Mouse (Mus musculus) limb, embryonic 14.5 days (tissue): ENCODE results near the gene Zbtb16. TPM values are rescaled to one million over a fixed set of nuclear protein-coding genes. Genes with fewer than 3 reads are reported as not detected.

Source experiments
- ATAC-seq: fragments of 200-750 bp; cut with Nextera tagmentation; 2 replicates; pipeline ENCODE4 v1.8.0; 2017; ENCODE audit warnings: low read depth, moderate number of reproducible peaks, moderate TSS enrichment; ENCODE audit not compliant: low FRiP score
- DNase-seq: peaks from one replicate; pipeline ENCODE4 v3.0.0-alpha.2; 2015; ENCODE audit warnings: low spot score
- H3K27ac ChIP-seq: fragments of 300-500 bp; sonication (generic); replicated peaks from 2 replicates; pipeline ENCODE4 v1.5.1; 2014; ENCODE audit warnings: low read depth, mild to moderate bottlenecking, low read length, moderate library complexity, mixed read lengths
- H3K27me3 ChIP-seq: fragments of 300-500 bp; sonication (generic); 2 replicates; pipeline ENCODE4 v1.6.1; 2014; ENCODE audit warnings: low read length, mixed read lengths; ENCODE audit not compliant: control insufficient read depth, insufficient read depth
- H3K36me3 ChIP-seq: fragments of 300-500 bp; sonication (generic); 2 replicates; pipeline ENCODE4 v1.6.1; 2014; ENCODE audit warnings: mild to moderate bottlenecking, low read length, moderate library complexity, mixed read lengths; ENCODE audit not compliant: control insufficient read depth, insufficient read depth
- H3K4me1 ChIP-seq: fragments of 300-500 bp; sonication (generic); 2 replicates; pipeline ENCODE4 v1.6.1; 2014; ENCODE audit warnings: antibody characterized with exemption, low read length, mixed read lengths; ENCODE audit not compliant: control insufficient read depth, insufficient read depth
- H3K4me2 ChIP-seq: fragments of 300-500 bp; sonication (generic); replicated peaks from 2 replicates; pipeline ENCODE4 v1.6.1; 2014; ENCODE audit warnings: low read depth, mild to moderate bottlenecking, low read length, moderate library complexity; ENCODE audit not compliant: severe bottlenecking
- H3K4me3 ChIP-seq: fragments of 300-500 bp; sonication (generic); replicated peaks from 2 replicates; pipeline ENCODE4 v1.5.1; 2014; ENCODE audit warnings: low read length
- H3K9ac ChIP-seq: fragments of 300-500 bp; sonication (generic); 2 replicates; pipeline ENCODE4 v1.6.1; 2014; ENCODE audit warnings: mild to moderate bottlenecking, low read depth, low read length, moderate library complexity; ENCODE audit not compliant: severe bottlenecking
- H3K9me3 ChIP-seq: fragments of 300-500 bp; sonication (generic); 2 replicates; pipeline ENCODE4 v1.6.1; 2016; ENCODE audit warnings: low read length; ENCODE audit not compliant: control insufficient read depth
- POLR2A ChIP-seq: fragments of 200-500 bp; IDR thresholded peaks from 2 replicates; pipeline ENCODE4 v1.8.0; 2012; ENCODE audit warnings: inconsistent platforms, mild to moderate bottlenecking, moderate library complexity, borderline replicate concordance; ENCODE audit not compliant: insufficient read depth, insufficient read length; ENCODE audit errors: extremely low read depth
- WGBS: fragments of 180-500 bp; shearing (Covaris S2); extraction: QIAGEN DNeasy Blood & Tissue Kit; methylation state at CpG from one replicate; pipeline ENCODE4 v1.1.7; 2014; 5-methylcytosine and 5-hydroxymethylcytosine counted together
- polyA plus RNA-seq, 2 experiments: library from polyadenylated mRNA; depleted of rRNA in 1 of 2; stranded (reverse) in 1 of 2; unstranded in 1 of 2; fragments of >200 nt; fragmentation: Nextera tagmentation in 1 of 2; extraction: Ambion mirVana in 1 of 2; gene quantifications; 2 replicates each; pipeline versions ENCODE4 v1.2.1 to v1.2.3; 2012 to 2014

The Zbtb16 gene
- polyA plus RNA-seq, 2 experiments = 0.91 to 1.9 TPM

- Histone ChIP-seq H3K27ac (no peak overlapping the region), H3K9ac (no peak overlapping the region), H3K27me3 (peaks cover 15% of the 10 kb centered on the region), H3K4me1 (peaks cover 5% of the 10 kb centered on the region), H3K4me2 (no peak overlapping the region), H3K4me3 (no peak overlapping the region), H3K36me3 (no peaks in the 10 kb centered on the region), H3K9me3 (no peaks in the 10 kb centered on the region; the same call in 1 of the 2 replicates)
- 81% methylated on average over 3 of the region's 3 CpGs for WGBS
- ATAC-seq = no peak
- DNase-seq = no peak
- TF ChIP-seq POLR2A = no peak
Measured at GRCm38 (mm10) chr9:48644376-48644775, 191.6 kb downstream of the Zbtb16 start.

GRCm38 (mm10) chr9:48641636-48642035 lies 194.4 kb downstream of the Zbtb16 start:
- Histone ChIP-seq H3K4me1 (no peaks in the 10 kb centered on the region), H3K27ac (no peak overlapping the region), H3K9ac (no peak overlapping the region), H3K9me3 (no peaks in the 10 kb centered on the region; the same call in 1 of the 2 replicates), H3K36me3 (no peaks in the 10 kb centered on the region), H3K4me2 (no peak overlapping the region), H3K4me3 (no peak overlapping the region), H3K27me3 (no peaks in the 10 kb centered on the region)
- no peak for DNase-seq
- WGBS = 96% methylated on average over 8 of the region's 8 CpGs
- no peak for TF ChIP-seq POLR2A
- ATAC-seq = no peak

GRCm38 (mm10) chr9:48640881-48641280 lies 195.1 kb downstream of the Zbtb16 start:
- DNase-seq (no peak), ATAC-seq (no peak)
- H3K4me2 ChIP-seq = no peak overlapping the region
- H3K4me3 ChIP-seq = no peak overlapping the region
- no peak overlapping the region for H3K9ac ChIP-seq
- H3K9me3 ChIP-seq = no peaks in the 10 kb centered on the region; the same call in 1 of the 2 replicates
- no peak overlapping the region for H3K27ac ChIP-seq
- 79% methylated on average over 8 of the region's 8 CpGs for WGBS
- no peaks in the 10 kb centered on the region for H3K4me1 ChIP-seq
- no peaks in the 10 kb centered on the region for H3K36me3 ChIP-seq
- TF ChIP-seq POLR2A = no peak
- H3K27me3 ChIP-seq = no peaks in the 10 kb centered on the region

GRCm38 (mm10) chr9:48638176-48638803 lies 197.7 kb downstream of the Zbtb16 start:
- Histone ChIP-seq H3K4me2 (no peak overlapping the region), H3K27ac (no peak overlapping the region), H3K9me3 (no peaks in the 10 kb centered on the region), H3K27me3 (no peaks in the 10 kb centered on the region), H3K4me1 (no peaks in the 10 kb centered on the region), H3K4me3 (no peak overlapping the region), H3K36me3 (no peaks in the 10 kb centered on the region), H3K9ac (no peak overlapping the region)
- WGBS = 60% methylated on average over 15 of the region's 15 CpGs
- TF ChIP-seq POLR2A = no peak
- peak; percentile 1 for DNase-seq
- ATAC-seq = no peak

- ATAC-seq (no peak), DNase-seq (no peak)
- Histone ChIP-seq H3K4me2 (no peak overlapping the region), H3K4me1 (no peaks in the 10 kb centered on the region), H3K9me3 (no peaks in the 10 kb centered on the region), H3K27ac (no peak overlapping the region), H3K36me3 (no peaks in the 10 kb centered on the region), H3K9ac (no peak overlapping the region), H3K27me3 (no peaks in the 10 kb centered on the region), H3K4me3 (no peak overlapping the region)
- WGBS = 90% methylated on average over 7 of the region's 7 CpGs
- no peak for TF ChIP-seq POLR2A
Measured at GRCm38 (mm10) chr9:48637161-48637560, 198.9 kb downstream of the Zbtb16 start.
